Mouse (Mus musculus): ENCODE results near the gene Adck1.

- TF ChIP-seq POLR2A (IDR thresholded peaks at IDR 0.05; ENCODE audit: insufficient read length, low read depth) = no peak
- no peak for TF ChIP-seq USF1 (IDR thresholded peaks at IDR 0.05; ENCODE audit: low read depth)
- TF ChIP-seq MYOG (IDR thresholded peaks at IDR 0.05; ENCODE audit: control insufficient read depth in 1 of 3, insufficient read depth in 1 of 3, insufficient read length in 2 of 3, low read depth in 2 of 3) = no peak
Measured at GRCm38 (mm10) chr12:88475833-88476232, 115.5 kb downstream of the Adck1 start.
